Mouse (Mus musculus): ENCODE measurements around the gene Acat1. TPM values are rescaled to one million over a fixed set of nuclear protein-coding genes. Genes with fewer than 3 reads are reported as not detected.

The Acat1 gene
- polyA plus RNA-seq, 1 experiment from 2014 or later: 120 TPM

- H3K36me3 ChIP-seq (ENCODE audit: insufficient read depth, low read length): 0 out of 2 replicates have a peak, but pooled peaks cover 7% of the 10 kb centered on the region
- peaks cover 17% of the 10 kb centered on the region for H3K4me1 ChIP-seq (ENCODE audit: insufficient read depth, low read length)
- peak overlapping the region; percentile 57 for H3K4me2 ChIP-seq (replicated peaks; ENCODE audit: low read depth, low read length)
- no peak for ATAC-seq (ENCODE audit: low FRiP score, low TSS enrichment)
- no peaks in the 10 kb centered on the region for H3K9me3 ChIP-seq (ENCODE audit: low read length)
- H3K4me3 ChIP-seq (ENCODE audit: low read length): peak overlapping the region; percentile 92
- peak overlapping the region; percentile 94 for H3K27ac ChIP-seq (ENCODE audit: low read length)
- no peaks in the 10 kb centered on the region for H3K27me3 ChIP-seq (ENCODE audit: insufficient read depth, low read length)
- H3K9ac ChIP-seq (replicated peaks; ENCODE audit: low read length): peak overlapping the region; percentile 93
- WGBS: under 1% methylated on average over 32 of the region's 34 CpGs
Measured at GRCm38 (mm10) chr9:53537336-53537965, 72.7 kb downstream of the Acat1 start.

GRCm38 (mm10) chr9:53536558-53537320 lies 73.4 kb downstream of the Acat1 start, which contains the start of the genes Atm and Npat:
Gene Atm (minus strand): TSS chr9:53536740.
Gene Npat (plus strand): TSS chr9:53537047.
- no peaks in the 10 kb centered on the region for H3K27me3 ChIP-seq (ENCODE audit: insufficient read depth, low read length)
- peak within 1 kb of the TSS; percentile 93 for H3K4me2 ChIP-seq (replicated peaks; ENCODE audit: low read depth, low read length)
- no peaks in the 10 kb centered on the region for H3K9me3 ChIP-seq (ENCODE audit: low read length)
- ATAC-seq (ENCODE audit: low FRiP score, low TSS enrichment): peak; percentile 99
- WGBS: under 1% methylated on average over 69 of the region's 69 CpGs
- peak within 1 kb of the TSS; percentile 92 for H3K4me3 ChIP-seq (ENCODE audit: low read length)
- peak within 1 kb of the TSS; percentile 94 for H3K27ac ChIP-seq (ENCODE audit: low read length)
- H3K36me3 ChIP-seq (ENCODE audit: insufficient read depth, low read length): 0 out of 2 replicates have a peak, but pooled peaks cover 7% of the 10 kb centered on the region
- H3K9ac ChIP-seq (replicated peaks; ENCODE audit: low read length): peak within 1 kb of the TSS; percentile 93
- H3K4me1 ChIP-seq (ENCODE audit: insufficient read depth, low read length): peaks cover 17% of the 10 kb centered on the region

- no peak for ATAC-seq (ENCODE audit: low FRiP score, low TSS enrichment)
- Histone ChIP-seq H3K4me3 (ENCODE audit: low read length) (peak overlapping the region; percentile 92), H3K9me3 (ENCODE audit: low read length) (no peaks in the 10 kb centered on the region)
Measured at GRCm38 (mm10) chr9:53535416-53536320, 74.5 kb downstream of the Acat1 start.

More at GRCm38 (mm10) chr9:53535416-53536320, 74.5 kb downstream of the Acat1 start:
- Histone ChIP-seq H3K27ac (ENCODE audit: low read length) (peak overlapping the region; percentile 79), H3K27me3 (ENCODE audit: insufficient read depth, low read length) (no peaks in the 10 kb centered on the region), H3K4me2 (replicated peaks; ENCODE audit: low read depth, low read length) (peak overlapping the region; percentile 93), H3K4me1 (ENCODE audit: insufficient read depth, low read length) (peaks cover 17% of the 10 kb centered on the region), H3K36me3 (ENCODE audit: insufficient read depth, low read length) (peaks cover 11% of the 10 kb centered on the region; the same call in 1 of the 2 replicates), H3K9ac (replicated peaks; ENCODE audit: low read length) (peak overlapping the region; percentile 74)
- WGBS: 9% methylated on average over 17 of the region's 17 CpGs

Other genes with a start within 250 kb of the Acat1 start
- 30.4 and 34.1 TPM in 2 replicates for gene Kdelc2, start 226.4 kb downstream of the Acat1 start, polyA plus RNA-seq (2015; fragmentation: Nextera tagmentation; extraction: Ambion mirVana)
- 2.6 and 2.7 TPM in 2 replicates for gene 4930550C14Rik, start 208.1 kb downstream of the Acat1 start, polyA plus RNA-seq (2015; fragmentation: Nextera tagmentation; extraction: Ambion mirVana)
- 13.1 and 16.8 TPM in 2 replicates for gene Atm, start 73.6 kb downstream of the Acat1 start, polyA plus RNA-seq (2015; fragmentation: Nextera tagmentation; extraction: Ambion mirVana)
- 19.0 and 20.5 TPM in 2 replicates for gene Npat, start 73.3 kb downstream of the Acat1 start, polyA plus RNA-seq (2015; fragmentation: Nextera tagmentation; extraction: Ambion mirVana)
- 30.4 and 33.1 TPM in 2 replicates for gene Cul5, start 59.6 kb upstream of the Acat1 start, polyA plus RNA-seq (2015; fragmentation: Nextera tagmentation; extraction: Ambion mirVana)
- 0.11 and 0.30 TPM in 2 replicates for gene Rab39, start 95.8 kb upstream of the Acat1 start, polyA plus RNA-seq (2015; fragmentation: Nextera tagmentation; extraction: Ambion mirVana)
- gene Slc35f2, start 161.2 kb upstream of the Acat1 start, polyA plus RNA-seq (2015; fragmentation: Nextera tagmentation; extraction: Ambion mirVana): 20.1 and 20.4 TPM in 2 replicates
- gene Sln, start 239.8 kb upstream of the Acat1 start, polyA plus RNA-seq (2015; fragmentation: Nextera tagmentation; extraction: Ambion mirVana): 4.5 TPM in 2 replicates